Mouse (Mus musculus) stomach, postnatal 0 days (tissue): ENCODE measurements around the gene Krtap2-4. TPM values are rescaled to one million over a fixed set of nuclear protein-coding genes. Genes with fewer than 3 reads are reported as not detected.

Experiments used
- ATAC-seq: fragments of 200-750 bp; cut with Nextera tagmentation; 2 replicates; pipeline ENCODE4 v1.8.0; 2017; ENCODE audit not compliant: low FRiP score, low TSS enrichment
- DNase-seq: peaks from one replicate; pipeline ENCODE4 v3.0.0-alpha.2; 2016; ENCODE audit warnings: low spot score
- H3K27ac ChIP-seq: fragments of 300-500 bp; sonication (generic); replicated peaks from 2 replicates; pipeline ENCODE4 v1.5.1; 2014; ENCODE audit warnings: mild to moderate bottlenecking, control low read depth
- H3K27me3 ChIP-seq: fragments of 300-500 bp; sonication (generic); 2 replicates; pipeline ENCODE4 v1.6.1; 2014; ENCODE audit warnings: low read length; ENCODE audit not compliant: control insufficient read depth, insufficient read depth
- H3K36me3 ChIP-seq: fragments of 300-500 bp; sonication (generic); 2 replicates; pipeline ENCODE4 v1.6.1; 2014; ENCODE audit warnings: low read length, mixed read lengths; ENCODE audit not compliant: control insufficient read depth, insufficient read depth
- H3K4me1 ChIP-seq: fragments of 300-500 bp; sonication (generic); replicated peaks from 2 replicates; pipeline ENCODE4 v1.6.1; 2014; ENCODE audit warnings: antibody characterized with exemption; ENCODE audit not compliant: control insufficient read depth, insufficient read depth
- H3K4me2 ChIP-seq: fragments of 300-500 bp; sonication (generic); replicated peaks from 2 replicates; pipeline ENCODE4 v1.6.1; 2014; ENCODE audit warnings: low read depth, mild to moderate bottlenecking, control low read depth, moderate library complexity
- H3K4me3 ChIP-seq: fragments of 300-500 bp; sonication (generic); 2 replicates; pipeline ENCODE4 v1.5.1; 2014; ENCODE audit warnings: low read depth, low read length, control low read depth
- H3K9ac ChIP-seq: fragments of 300-500 bp; sonication (generic); 2 replicates; pipeline ENCODE4 v1.6.1; 2014; ENCODE audit warnings: mild to moderate bottlenecking, low read length, control low read depth, mixed read lengths
- H3K9me3 ChIP-seq: fragments of 300-500 bp; sonication (generic); 2 replicates; pipeline ENCODE4 v1.6.1; 2016; ENCODE audit warnings: low read length; ENCODE audit not compliant: control insufficient read depth
- CTCF ChIP-seq: IDR thresholded peaks from 2 replicates; pipeline ENCODE4 v1.5.1; 2016; ENCODE audit warnings: antibody characterized with exemption, low read depth, mild to moderate bottlenecking, moderate library complexity
- EP300 ChIP-seq: optimal IDR thresholded peaks from 2 replicates; pipeline ENCODE3; 2016; ENCODE audit warnings: antibody characterized with exemption
- WGBS: fragments of 180-500 bp; shearing (Covaris S2); extraction: QIAGEN DNeasy Blood & Tissue Kit; methylation state at CpG from one replicate; pipeline ENCODE4 v1.1.7; 2014; 5-methylcytosine and 5-hydroxymethylcytosine counted together
- polyA plus RNA-seq: library from polyadenylated mRNA; unstranded; fragments of >200 nt; fragmentation: Nextera tagmentation; extraction: Ambion mirVana; gene quantifications from 2 replicates; pipeline ENCODE4 v1.2.1, GENCODE M21; 2015

Krtap2-4 gene
- polyA plus RNA-seq, 1 experiment from 2014 or later, result not detected

DNA sequence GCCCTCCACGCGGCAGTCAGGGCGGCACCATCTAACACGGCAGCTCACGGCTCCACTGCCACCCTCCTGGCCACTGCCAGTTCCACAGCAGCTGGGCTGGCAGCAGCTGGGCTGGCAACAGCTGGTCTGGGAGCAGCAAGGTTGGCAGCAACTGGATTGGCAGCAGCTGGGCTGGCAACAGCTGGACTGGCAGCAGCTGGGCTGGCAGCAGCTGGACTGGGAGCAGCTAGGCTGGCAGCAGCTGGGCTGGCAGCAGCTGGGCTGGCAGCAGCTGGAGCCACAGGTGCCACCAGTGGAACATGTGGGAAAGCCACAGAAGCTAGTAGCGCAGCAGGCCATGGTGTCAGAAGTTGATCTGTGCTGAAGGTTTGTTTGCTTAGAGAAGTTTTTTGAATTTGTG, 23.7 kb downstream of the Krtap2-4 start, which contains the start of gene Krtap1-3:
Krtap1-3 (minus strand) TSS at position 359 of the 400 bp plus-strand sequence.
- ATAC-seq (no peak), DNase-seq (no peak)
- WGBS, result 88% methylated on average over 6 of the region's 6 CpGs

GRCm38 (mm10) chr11:99585096-99585495, 29.6 kb downstream of the Krtap2-4 start:
- no peaks in the 10 kb centered on the region for H3K9me3 ChIP-seq
- TF ChIP-seq CTCF (no peak), EP300 (no peak)
- H3K9ac ChIP-seq, result no peak overlapping the region
- no peak for ATAC-seq
- no peak overlapping the region for H3K27ac ChIP-seq
- H3K36me3 ChIP-seq, result no peaks in the 10 kb centered on the region
- 85% methylated on average over 7 of the region's 7 CpGs for WGBS
- H3K4me1 ChIP-seq, result no peaks in the 10 kb centered on the region
- H3K4me3 ChIP-seq, result no peak overlapping the region
- no peak overlapping the region for H3K4me2 ChIP-seq
- no peak for DNase-seq
- no peaks in the 10 kb centered on the region for H3K27me3 ChIP-seq

More for the DNA sequence above, 23.7 kb downstream of the Krtap2-4 start, which contains the start of gene Krtap1-3:
- no peak within 1 kb of the TSS for H3K27ac ChIP-seq
- H3K4me3 ChIP-seq, result no peak within 1 kb of the TSS
- TF ChIP-seq EP300 (no peak), CTCF (no peak)
- H3K4me1 ChIP-seq, result no peaks in the 10 kb centered on the region
- no peaks in the 10 kb centered on the region for H3K27me3 ChIP-seq
- no peak within 1 kb of the TSS for H3K9ac ChIP-seq
- no peaks in the 10 kb centered on the region for H3K36me3 ChIP-seq
- no peaks in the 10 kb centered on the region for H3K9me3 ChIP-seq
- H3K4me2 ChIP-seq, result no peak within 1 kb of the TSS

DNA sequence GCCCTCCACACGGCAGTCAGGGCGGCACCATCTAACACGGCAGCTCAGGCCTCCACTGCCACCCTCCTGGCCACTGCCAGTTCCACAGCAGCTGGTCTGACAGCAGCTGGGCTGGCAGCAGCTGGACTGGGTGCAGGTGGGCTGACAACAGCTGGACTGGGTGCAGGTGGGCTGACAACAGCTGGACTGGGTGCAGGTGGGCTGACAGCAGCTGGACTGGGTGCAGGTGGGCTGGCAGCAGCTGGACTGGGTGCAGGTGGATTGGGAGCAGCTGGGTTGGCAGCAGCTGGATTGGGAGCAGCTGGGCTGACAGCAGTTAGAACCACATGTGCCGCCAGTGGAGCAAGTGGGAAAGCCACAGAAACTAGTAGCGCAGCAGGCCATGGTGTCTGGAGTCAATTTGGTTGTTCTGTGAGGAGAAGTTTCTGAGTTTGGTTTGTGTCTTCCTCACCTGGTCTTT, 31.4 kb downstream of the Krtap2-4 start, which contains the start of gene Krtap1-4:
Krtap1-4 (minus strand) TSS at position 410 of the 460 bp plus-strand sequence.
- WGBS, result 83% methylated on average over 5 of the region's 5 CpGs
- H3K9ac ChIP-seq, result no peak within 1 kb of the TSS
- no peaks in the 10 kb centered on the region for H3K27me3 ChIP-seq
- ATAC-seq (no peak), DNase-seq (no peak)
- no peaks in the 10 kb centered on the region for H3K4me1 ChIP-seq
- H3K9me3 ChIP-seq, result no peaks in the 10 kb centered on the region
- H3K27ac ChIP-seq, result no peak within 1 kb of the TSS
- no peak for TF ChIP-seq EP300
- no peak for TF ChIP-seq CTCF
- no peak within 1 kb of the TSS for H3K4me2 ChIP-seq
- no peaks in the 10 kb centered on the region for H3K36me3 ChIP-seq
- H3K4me3 ChIP-seq, result no peak within 1 kb of the TSS

GRCm38 (mm10) chr11:99581564-99581963, 33.1 kb downstream of the Krtap2-4 start:
- Histone ChIP-seq H3K27ac (no peak overlapping the region), H3K4me3 (no peak overlapping the region), H3K9ac (no peak overlapping the region), H3K27me3 (no peaks in the 10 kb centered on the region), H3K36me3 (no peaks in the 10 kb centered on the region), H3K4me2 (no peak overlapping the region), H3K4me1 (no peaks in the 10 kb centered on the region), H3K9me3 (no peaks in the 10 kb centered on the region)
- 73% methylated on average over 6 of the region's 6 CpGs for WGBS
- DNase-seq (no peak), ATAC-seq (no peak)
- no peak for TF ChIP-seq CTCF
- TF ChIP-seq EP300, result no peak

DNA sequence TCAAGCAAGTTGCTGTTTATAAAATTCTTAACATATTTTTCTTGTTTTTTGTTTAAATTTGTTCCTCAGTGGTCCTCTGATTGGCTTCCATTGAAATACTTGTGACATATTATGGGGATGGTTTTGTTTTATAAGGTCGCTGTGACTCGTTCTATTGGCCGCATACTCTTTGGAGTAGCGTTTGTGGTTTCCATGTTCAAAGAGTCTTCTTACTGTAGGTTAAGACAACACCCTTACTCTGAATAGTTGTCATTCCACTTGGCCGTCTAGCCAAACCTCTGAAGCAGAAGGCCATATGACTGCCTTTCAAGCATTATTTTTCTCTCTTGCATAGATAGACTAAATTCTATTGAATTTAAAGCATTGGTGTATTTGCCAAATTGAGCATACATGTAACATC, 33.6 kb downstream of the Krtap2-4 start:
- DNase-seq (no peak), ATAC-seq (no peak)
- Histone ChIP-seq H3K4me3 (no peak overlapping the region), H3K4me1 (no peaks in the 10 kb centered on the region), H3K9me3 (no peaks in the 10 kb centered on the region), H3K36me3 (no peaks in the 10 kb centered on the region), H3K27ac (no peak overlapping the region), H3K27me3 (no peaks in the 10 kb centered on the region), H3K4me2 (no peak overlapping the region), H3K9ac (no peak overlapping the region)
- 86% methylated on average over 5 of the region's 5 CpGs for WGBS
- TF ChIP-seq CTCF (no peak), EP300 (no peak)

DNA sequence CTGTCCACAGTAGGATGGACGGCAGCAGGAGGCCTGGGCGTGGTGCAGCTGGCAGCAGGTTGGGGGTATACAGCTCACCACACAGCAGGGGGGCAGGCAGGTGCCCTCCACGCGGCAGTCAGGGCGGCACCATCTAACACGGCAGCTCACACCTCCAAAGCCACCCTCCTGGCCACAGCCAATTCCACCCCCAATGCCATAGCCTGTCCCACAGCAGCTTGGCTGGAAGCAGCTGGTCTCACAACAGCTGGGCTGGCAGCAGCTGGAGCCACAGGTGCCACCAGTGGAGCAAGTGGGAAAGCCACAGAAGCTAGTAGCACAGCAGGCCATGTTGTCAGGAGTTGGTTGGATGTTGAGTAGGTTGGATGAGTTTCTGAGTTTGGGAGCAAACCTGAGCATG, 34.0 kb downstream of the Krtap2-4 start, which contains the start of gene Krtap1-5:
Krtap1-5 (minus strand) TSS at position 381 of the 400 bp plus-strand sequence.
- no peak within 1 kb of the TSS for H3K9ac ChIP-seq
- DNase-seq (no peak), ATAC-seq (no peak)
- H3K27ac ChIP-seq, result no peak within 1 kb of the TSS
- H3K4me2 ChIP-seq, result no peak within 1 kb of the TSS
- no peaks in the 10 kb centered on the region for H3K4me1 ChIP-seq
- no peaks in the 10 kb centered on the region for H3K36me3 ChIP-seq
- TF ChIP-seq CTCF, result no peak
- TF ChIP-seq EP300, result no peak
- no peaks in the 10 kb centered on the region for H3K27me3 ChIP-seq
- no peaks in the 10 kb centered on the region for H3K9me3 ChIP-seq
- 83% methylated on average over 6 of the region's 6 CpGs for WGBS
- no peak within 1 kb of the TSS for H3K4me3 ChIP-seq
